Mouse (Mus musculus) midbrain, embryonic 14.5 days (tissue): ENCODE measurements at regions not wholly inside any gene's neighbourhood (a gene's known extent, or its start where the extent isn't known, plus 50 kb on each side); places are given as distances from the start of the nearest gene placed in this dataset.
A peak's percentile ranks its signal among the peaks of the same experiment; 100 is the strongest.

Experiments
- ATAC-seq: fragments of 200-750 bp; cut with Nextera tagmentation; 2 replicates; pipeline ENCODE4 v1.8.0; 2017; ENCODE audit warnings: moderate number of reproducible peaks, moderate library complexity; ENCODE audit not compliant: low FRiP score, low TSS enrichment
- DNase-seq: peaks from one replicate; pipeline ENCODE4 v3.0.0-alpha.2; 2015
- H3K27ac ChIP-seq: fragments of 300-500 bp; sonication (generic); replicated peaks from 2 replicates; pipeline ENCODE4 v1.5.1; 2014; ENCODE audit warnings: mild to moderate bottlenecking, low read depth, low read length, moderate library complexity
- H3K27me3 ChIP-seq: fragments of 300-500 bp; sonication (generic); 2 replicates; pipeline ENCODE4 v1.6.1; 2014; ENCODE audit warnings: low read length, control low read depth, mixed read lengths; ENCODE audit not compliant: control insufficient read depth, insufficient read depth
- H3K36me3 ChIP-seq: fragments of 300-500 bp; sonication (generic); 2 replicates; pipeline ENCODE4 v1.6.1; 2014; ENCODE audit warnings: low read length, control low read depth; ENCODE audit not compliant: control insufficient read depth, insufficient read depth
- H3K4me1 ChIP-seq: fragments of 300-500 bp; sonication (generic); 2 replicates; pipeline ENCODE4 v1.6.1; 2014; ENCODE audit warnings: mild to moderate bottlenecking, antibody characterized with exemption, low read length, control low read depth; ENCODE audit not compliant: control insufficient read depth, insufficient read depth
- H3K4me2 ChIP-seq: fragments of 300-500 bp; sonication (generic); 2 replicates; pipeline ENCODE4 v1.6.1; 2014; ENCODE audit warnings: mild to moderate bottlenecking, low read length, moderate library complexity
- H3K4me3 ChIP-seq: fragments of 300-500 bp; sonication (generic); replicated peaks from 2 replicates; pipeline ENCODE4 v1.5.1; 2014; ENCODE audit warnings: low read depth, low read length
- H3K9ac ChIP-seq: fragments of 300-500 bp; sonication (generic); replicated peaks from 2 replicates; pipeline ENCODE4 v1.6.1; 2014; ENCODE audit warnings: mild to moderate bottlenecking, low read length, moderate library complexity
- H3K9me3 ChIP-seq: fragments of 300-500 bp; sonication (generic); 2 replicates; pipeline ENCODE4 v1.6.1; 2016; ENCODE audit warnings: low read length, control low read depth, mixed read lengths; ENCODE audit not compliant: control insufficient read depth
- WGBS: fragments of 180-500 bp; shearing (Covaris S2); extraction: QIAGEN DNeasy Blood & Tissue Kit; methylation state at CpG from one replicate; pipeline ENCODE4 v1.1.7; 2014; 5-methylcytosine and 5-hydroxymethylcytosine counted together

- Histone ChIP-seq H3K4me1 (peaks cover 4% of the 10 kb centered on the region; the same call in 1 of the 2 replicates), H3K4me2 (no peak overlapping the region), H3K27me3 (no peaks in the 10 kb centered on the region), H3K9me3 (no peaks in the 10 kb centered on the region), H3K4me3 (no peak overlapping the region), H3K36me3 (no peaks in the 10 kb centered on the region), H3K27ac (no peak overlapping the region), H3K9ac (no peak overlapping the region)
- WGBS, result 80% methylated on average over 16 of the region's 16 CpGs
- ATAC-seq (no peak), DNase-seq (no peak)
These were observed 104.2 kb downstream of the Zfp36l2 start for GRCm38 (mm10) chr17:84083307-84084263.

GRCm38 (mm10) chr17:84082571-84082970 is 105.2 kb downstream of the Zfp36l2 start:
- 92% methylated on average over 5 of the region's 5 CpGs for WGBS
- Histone ChIP-seq H3K4me3 (no peak overlapping the region), H3K9ac (no peak overlapping the region), H3K36me3 (no peaks in the 10 kb centered on the region), H3K27ac (no peak overlapping the region), H3K27me3 (no peaks in the 10 kb centered on the region), H3K4me2 (no peak overlapping the region), H3K4me1 (peaks cover 4% of the 10 kb centered on the region; the same call in 1 of the 2 replicates), H3K9me3 (no peaks in the 10 kb centered on the region)
- ATAC-seq (no peak), DNase-seq (no peak)

- no peaks in the 10 kb centered on the region for H3K9me3 ChIP-seq
- H3K4me1 ChIP-seq, result peaks cover 4% of the 10 kb centered on the region; the same call in 1 of the 2 replicates
- peak overlapping the region; percentile 32; the same call in 1 of the 2 replicates for H3K27ac ChIP-seq
- WGBS, result 72% methylated on average over 8 of the region's 8 CpGs
- H3K4me3 ChIP-seq, result no peak overlapping the region
- H3K36me3 ChIP-seq, result no peaks in the 10 kb centered on the region
- H3K4me2 ChIP-seq, result no peak overlapping the region
- peak; percentile 54 for DNase-seq
- peak; percentile 63 for ATAC-seq
- H3K9ac ChIP-seq, result no peak overlapping the region
- H3K27me3 ChIP-seq, result no peaks in the 10 kb centered on the region
These were observed 105.9 kb downstream of the Zfp36l2 start for GRCm38 (mm10) chr17:84081751-84082352.

GRCm38 (mm10) chr17:84075081-84075938 is 112.4 kb downstream of the Zfp36l2 start:
- H3K27me3 ChIP-seq, result no peaks in the 10 kb centered on the region
- 79% methylated on average over 3 of the region's 3 CpGs for whole genome bisulfite sequencing
- no peak for DNase-seq
- H3K36me3 ChIP-seq, result no peaks in the 10 kb centered on the region
- H3K9ac ChIP-seq, result no peak overlapping the region
- H3K4me2 ChIP-seq, result no peak overlapping the region
- ATAC-seq, result no peak
- H3K4me1 ChIP-seq, result no peaks in the 10 kb centered on the region
- H3K27ac ChIP-seq, result no peak overlapping the region
- no peaks in the 10 kb centered on the region for H3K9me3 ChIP-seq
- H3K4me3 ChIP-seq, result no peak overlapping the region

- no peaks in the 10 kb centered on the region for H3K36me3 ChIP-seq
- ATAC-seq, result no peak
- H3K4me2 ChIP-seq, result no peak overlapping the region
- H3K9me3 ChIP-seq, result no peaks in the 10 kb centered on the region
- DNase-seq, result no peak
- H3K27me3 ChIP-seq, result no peaks in the 10 kb centered on the region
- H3K4me3 ChIP-seq, result no peak overlapping the region
- H3K9ac ChIP-seq, result no peak overlapping the region
- H3K4me1 ChIP-seq, result no peaks in the 10 kb centered on the region
- H3K27ac ChIP-seq, result no peak overlapping the region
- 84% methylated on average over 10 of the region's 10 CpGs for WGBS
These were observed 113.6 kb downstream of the Zfp36l2 start for GRCm38 (mm10) chr17:84074000-84074782.

GRCm38 (mm10) chr17:84072426-84073030 is 115.2 kb downstream of the Zfp36l2 start:
- DNase-seq (no peak), ATAC-seq (no peak)
- H3K4me2 ChIP-seq, result no peak overlapping the region
- WGBS, result 49% methylated on average over 4 of the region's 4 CpGs
- no peak overlapping the region for H3K4me3 ChIP-seq
- H3K4me1 ChIP-seq, result no peaks in the 10 kb centered on the region
- no peak overlapping the region for H3K27ac ChIP-seq
- H3K9me3 ChIP-seq, result no peaks in the 10 kb centered on the region
- no peaks in the 10 kb centered on the region for H3K36me3 ChIP-seq
- no peak overlapping the region for H3K9ac ChIP-seq
- no peaks in the 10 kb centered on the region for H3K27me3 ChIP-seq

GRCm38 (mm10) chr17:84071855-84072254 is 115.9 kb downstream of the Zfp36l2 start:
- Histone ChIP-seq H3K9me3 (no peaks in the 10 kb centered on the region), H3K27ac (no peak overlapping the region), H3K27me3 (no peaks in the 10 kb centered on the region), H3K4me2 (no peak overlapping the region), H3K9ac (no peak overlapping the region), H3K4me3 (no peak overlapping the region), H3K36me3 (no peaks in the 10 kb centered on the region), H3K4me1 (no peaks in the 10 kb centered on the region)
- ATAC-seq (no peak), DNase-seq (no peak)
- WGBS, result 93% methylated on average over 2 of the region's 2 CpGs
